Mouse (Mus musculus) forebrain, embryonic 14.5 days (tissue): ENCODE measurements around the gene Gm826. TPM values are rescaled to one million over a fixed set of nuclear protein-coding genes. Genes with fewer than 3 reads are reported as not detected.
A peak's percentile ranks its signal among the peaks of the same experiment; 100 is the strongest.

Source experiments
- ATAC-seq: fragments of 200-750 bp; cut with Nextera tagmentation; 2 replicates; pipeline ENCODE4 v1.8.0; 2017; ENCODE audit warnings: mild to moderate bottlenecking, moderate library complexity
- DNase-seq: peaks from one replicate; pipeline ENCODE4 v3.0.0-alpha.2; 2015; ENCODE audit warnings: low spot score
- H3K27ac ChIP-seq: fragments of 300-500 bp; sonication (generic); 2 replicates; pipeline ENCODE4 v1.5.1; 2014; ENCODE audit warnings: low read depth, mild to moderate bottlenecking, control low read depth, low read length, moderate library complexity
- H3K27me3 ChIP-seq: fragments of 300-500 bp; sonication (generic); replicated peaks from 2 replicates; pipeline ENCODE4 v1.6.1; 2014; ENCODE audit warnings: low read length, control low read depth, mixed read lengths; ENCODE audit not compliant: control insufficient read depth, insufficient read depth
- H3K36me3 ChIP-seq: fragments of 300-500 bp; sonication (generic); 2 replicates; pipeline ENCODE4 v1.6.1; 2014; ENCODE audit warnings: low read length, control low read depth; ENCODE audit not compliant: control insufficient read depth, insufficient read depth
- H3K4me1 ChIP-seq: fragments of 300-500 bp; sonication (generic); 2 replicates; pipeline ENCODE4 v1.6.1; 2014; ENCODE audit warnings: antibody characterized with exemption, low read length, control low read depth; ENCODE audit not compliant: control insufficient read depth, insufficient read depth
- H3K4me2 ChIP-seq: fragments of 300-500 bp; sonication (generic); 2 replicates; pipeline ENCODE4 v1.6.1; 2014; ENCODE audit warnings: mild to moderate bottlenecking, control low read depth, low read length
- H3K4me3 ChIP-seq: fragments of 300-500 bp; sonication (generic); 2 replicates; pipeline ENCODE4 v1.5.1; 2014; ENCODE audit warnings: low read depth, low read length, control low read depth
- H3K9ac ChIP-seq: fragments of 300-500 bp; sonication (generic); 2 replicates; pipeline ENCODE4 v1.6.1; 2014; ENCODE audit warnings: mild to moderate bottlenecking, low read length, control low read depth, moderate library complexity
- H3K9me3 ChIP-seq: fragments of 300-500 bp; sonication (generic); replicated peaks from 2 replicates; pipeline ENCODE4 v1.6.1; 2016; ENCODE audit warnings: low read length, control low read depth, mixed read lengths; ENCODE audit not compliant: control insufficient read depth
- WGBS: fragments of 180-500 bp; shearing (Covaris S2); extraction: QIAGEN DNeasy Blood & Tissue Kit; methylation state at CpG from one replicate; pipeline ENCODE4 v1.1.7; 2014; 5-methylcytosine and 5-hydroxymethylcytosine counted together
- polyA plus RNA-seq: library from polyadenylated mRNA; unstranded; fragments of >200 nt; fragmentation: Nextera tagmentation; extraction: Ambion mirVana; gene quantifications from 2 replicates; pipeline ENCODE4 v1.2.1, GENCODE M21; 2014

The Gm826 gene
- not detected in 2 replicates for polyA plus RNA-seq

DNA sequence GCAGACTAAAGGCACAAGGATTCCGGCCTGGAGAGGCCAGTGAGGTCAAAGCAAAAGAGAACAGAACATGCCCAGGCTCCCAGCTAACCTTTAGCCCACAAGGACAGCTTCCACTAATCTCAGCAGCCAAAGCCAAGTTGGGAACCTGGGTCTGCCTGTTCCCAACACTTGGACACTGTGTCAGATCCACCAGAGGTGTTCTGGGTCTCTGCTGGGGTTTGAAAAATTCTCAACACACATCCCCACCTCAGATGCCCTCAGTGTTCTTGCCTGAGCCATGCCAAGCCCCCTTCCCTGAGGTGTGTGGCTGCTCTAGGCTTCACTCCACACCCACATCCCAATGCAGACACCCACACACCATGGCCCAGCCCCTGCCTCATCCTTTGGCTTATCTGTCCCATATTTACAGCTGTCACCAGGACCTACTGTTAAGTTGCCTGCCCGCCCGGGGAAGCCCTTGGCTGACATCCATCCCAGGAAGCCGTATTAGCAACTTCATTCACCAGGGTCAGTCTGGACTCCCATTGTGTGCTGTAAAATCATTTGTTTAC lies at the start of gene Gm826:
TSS of gene Gm826 (minus strand) at position 52 of the 551 bp plus-strand sequence.
- DNase-seq (no peak), ATAC-seq (no peak)
- Histone ChIP-seq H3K27me3 (no peaks in the 10 kb centered on the region), H3K9ac (no peak within 1 kb of the TSS), H3K9me3 (no peaks in the 10 kb centered on the region), H3K36me3 (no peaks in the 10 kb centered on the region), H3K27ac (no peak within 1 kb of the TSS), H3K4me2 (no peak within 1 kb of the TSS), H3K4me1 (peaks cover 2% of the 10 kb centered on the region; the same call in 1 of the 2 replicates), H3K4me3 (no peak within 1 kb of the TSS)
- 38% methylated on average over 4 of the region's 4 CpGs for WGBS

DNA sequence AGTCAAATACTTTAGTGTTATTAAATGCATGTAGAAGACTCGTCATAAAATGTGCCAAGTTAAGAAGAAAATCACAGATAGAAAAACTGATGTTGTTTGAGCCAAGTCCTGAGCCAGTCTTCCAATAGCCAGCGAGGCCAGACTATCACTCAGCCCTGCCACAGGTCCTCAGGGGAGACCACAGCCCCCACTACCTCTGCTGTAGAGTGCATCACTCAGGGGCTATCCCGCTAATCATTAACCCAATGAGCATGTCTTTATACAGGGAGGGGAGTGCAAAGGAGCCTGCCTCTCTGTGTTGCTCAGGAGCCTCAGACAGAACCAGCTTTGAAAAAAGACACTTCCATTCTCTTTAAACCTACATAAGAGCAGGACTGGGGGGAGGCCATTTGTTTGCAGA lies 49.5 kb upstream of the Gm826 start:
- ATAC-seq (no peak), DNase-seq (no peak)
- 60% methylated on average over 3 of the region's 3 CpGs for whole genome bisulfite sequencing
- no peak overlapping the region for H3K4me2 ChIP-seq
- H3K27ac ChIP-seq: no peak overlapping the region
- H3K9me3 ChIP-seq: no peaks in the 10 kb centered on the region
- no peaks in the 10 kb centered on the region for H3K36me3 ChIP-seq
- no peaks in the 10 kb centered on the region for H3K27me3 ChIP-seq
- H3K4me1 ChIP-seq: peaks cover 3% of the 10 kb centered on the region; the same call in 1 of the 2 replicates
- H3K4me3 ChIP-seq: no peak overlapping the region
- H3K9ac ChIP-seq: no peak overlapping the region

DNA sequence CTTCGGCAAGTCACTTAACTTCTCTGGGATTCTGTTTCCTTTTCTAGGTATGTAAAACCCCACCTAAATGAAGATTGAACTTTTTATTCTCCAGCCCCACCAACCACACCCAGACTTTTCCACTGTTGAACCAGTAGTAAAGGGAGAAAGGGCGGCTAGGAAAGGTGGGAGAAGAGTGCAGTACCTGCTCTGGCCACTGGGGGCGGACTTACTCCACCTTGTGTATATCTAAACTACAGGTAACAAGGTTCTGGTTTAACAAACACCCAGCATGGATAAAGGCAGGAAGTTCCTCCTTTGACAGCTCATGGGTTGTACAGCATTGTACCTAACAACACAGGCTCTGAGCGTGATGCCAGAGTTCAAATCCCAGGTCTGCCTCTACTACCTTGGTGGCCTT lies 44.3 kb upstream of the Gm826 start:
- DNase-seq (no peak), ATAC-seq (no peak)
- Histone ChIP-seq H3K4me1 (no peaks in the 10 kb centered on the region), H3K4me3 (no peak overlapping the region), H3K9ac (no peak overlapping the region), H3K27me3 (peaks cover 5% of the 10 kb centered on the region), H3K4me2 (no peak overlapping the region), H3K27ac (no peak overlapping the region), H3K36me3 (no peaks in the 10 kb centered on the region), H3K9me3 (no peaks in the 10 kb centered on the region)
- WGBS: 42% methylated on average over 4 of the region's 4 CpGs

DNA sequence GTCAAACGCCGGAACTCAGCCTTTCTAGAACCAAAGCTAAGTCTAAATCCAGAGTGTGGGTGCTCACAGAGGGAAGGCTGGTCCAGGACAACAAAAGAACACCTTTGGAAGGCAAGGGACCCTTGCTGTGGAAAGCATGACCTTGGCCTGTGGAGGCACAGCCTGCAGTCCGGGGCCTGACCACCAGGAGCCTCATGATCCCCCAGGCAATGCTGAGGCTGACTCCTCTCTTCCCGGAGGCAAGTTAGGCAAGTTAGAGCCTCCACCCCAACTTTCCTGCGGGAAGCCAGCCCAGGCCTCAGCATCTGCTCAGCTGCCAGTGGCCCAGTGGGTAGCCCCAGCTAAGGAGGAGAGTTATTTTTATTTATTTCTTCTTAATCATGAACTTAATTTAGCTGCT lies 42.3 kb upstream of the Gm826 start:
- WGBS: 37% methylated on average over 5 of the region's 5 CpGs
- peaks cover 21% of the 10 kb centered on the region for H3K27me3 ChIP-seq
- H3K27ac ChIP-seq: no peak overlapping the region
- ATAC-seq (no peak), DNase-seq (no peak)
- H3K4me1 ChIP-seq: no peaks in the 10 kb centered on the region
- H3K9me3 ChIP-seq: no peaks in the 10 kb centered on the region
- H3K36me3 ChIP-seq: no peaks in the 10 kb centered on the region
- no peak overlapping the region for H3K4me2 ChIP-seq
- no peak overlapping the region for H3K4me3 ChIP-seq
- no peak overlapping the region for H3K9ac ChIP-seq

DNA sequence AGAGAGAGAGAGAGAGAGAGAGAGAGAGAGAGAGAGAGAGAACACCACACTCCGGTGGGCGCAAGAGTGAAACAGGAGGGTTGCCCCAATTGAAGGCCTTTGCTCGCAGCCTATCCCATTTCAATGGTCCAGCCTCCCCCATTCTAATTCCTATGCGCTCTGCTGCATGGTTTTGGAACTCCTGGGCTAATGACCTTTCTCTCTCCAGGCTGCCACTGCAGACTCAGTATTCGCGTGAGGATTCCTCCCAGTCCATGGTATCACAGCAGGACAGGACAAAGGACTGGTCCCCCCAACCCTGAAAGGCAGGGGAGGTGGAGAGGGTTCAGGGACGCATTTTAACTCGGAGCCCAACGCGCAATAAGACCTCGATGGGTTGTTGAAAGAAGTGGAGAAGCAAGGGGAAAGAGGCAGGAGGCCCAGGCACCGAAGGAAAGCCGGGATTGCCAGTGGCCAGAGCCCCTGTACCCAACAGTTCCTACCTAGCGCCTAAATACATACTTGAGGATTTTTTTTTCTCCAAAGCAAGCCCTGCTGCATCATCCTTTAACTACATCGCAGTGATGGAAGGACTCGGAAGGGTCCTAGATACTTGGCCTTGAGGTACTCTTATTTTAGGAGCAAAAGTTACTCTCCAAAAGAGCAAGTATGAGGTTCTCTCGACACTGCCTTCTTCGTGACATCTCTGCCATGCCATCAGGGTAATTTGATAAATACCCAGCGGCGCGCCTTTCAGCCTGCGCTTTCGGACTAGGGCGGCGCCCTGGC lies 35.9 kb upstream of the Gm826 start:
- Histone ChIP-seq H3K9me3 (no peaks in the 10 kb centered on the region), H3K27ac (no peak overlapping the region), H3K4me3 (0 out of 2 replicates have a peak overlapping the region, but pooled peaks have one; percentile 22), H3K27me3 (peaks cover 62% of the 10 kb centered on the region), H3K4me2 (no peak overlapping the region), H3K36me3 (no peaks in the 10 kb centered on the region), H3K4me1 (peaks cover 7% of the 10 kb centered on the region; the same call in 1 of the 2 replicates), H3K9ac (no peak overlapping the region; the same call in 1 of the 2 replicates)
- ATAC-seq: no peak
- WGBS: 1% methylated on average over 25 of the region's 25 CpGs
- no peak for DNase-seq

DNA sequence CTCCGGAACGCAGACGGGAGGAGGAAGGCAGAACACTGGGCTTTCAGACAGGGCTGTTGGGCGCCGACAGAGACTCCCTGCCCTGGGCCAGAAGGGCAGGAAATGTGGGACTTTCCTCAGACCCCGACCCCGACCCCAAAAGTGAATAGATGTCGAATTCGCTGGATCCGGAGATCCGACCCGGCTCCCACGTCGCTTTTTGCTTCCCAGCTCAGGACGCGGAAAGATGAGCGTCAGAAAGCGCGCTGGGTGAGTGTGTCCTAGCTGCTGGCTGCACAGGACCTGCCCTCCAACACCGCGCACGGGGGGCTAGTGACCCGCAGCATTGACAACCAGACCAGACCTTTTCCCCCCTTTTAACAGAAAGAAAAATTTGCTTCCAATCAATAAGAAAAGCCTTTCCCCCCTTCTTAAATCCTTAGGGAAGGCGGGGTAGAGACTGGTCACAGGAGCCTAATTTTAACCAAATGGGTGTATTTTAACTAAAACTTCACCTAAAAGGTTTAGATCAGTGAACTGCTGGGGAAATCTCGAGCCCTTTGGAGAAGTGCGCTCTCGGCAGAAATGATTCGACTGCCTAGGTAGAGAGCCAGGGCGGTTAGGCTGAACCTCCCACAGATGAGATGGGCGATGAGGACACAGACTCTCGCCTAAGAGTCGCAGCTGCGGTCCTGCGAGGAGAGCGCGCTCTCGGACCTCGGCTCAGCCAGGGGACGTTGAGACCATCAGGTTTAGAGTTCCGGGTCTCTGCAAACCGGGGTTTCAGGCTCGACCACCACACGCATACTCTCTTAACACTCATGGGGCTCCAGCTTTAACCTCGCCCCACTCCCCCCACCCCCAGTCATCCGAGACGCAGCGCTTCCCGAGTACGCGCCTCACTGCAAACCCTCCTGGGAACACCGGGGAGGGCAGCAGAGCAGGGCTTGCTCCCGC lies 34.7 kb upstream of the Gm826 start:
- Histone ChIP-seq H3K4me3 (peak overlapping the region; percentile 22), H3K4me2 (peak overlapping the region; percentile 94), H3K4me1 (peaks cover 7% of the 10 kb centered on the region; the same call in 1 of the 2 replicates), H3K36me3 (no peaks in the 10 kb centered on the region), H3K9ac (no peak overlapping the region; the same call in 1 of the 2 replicates), H3K27me3 (peaks cover 65% of the 10 kb centered on the region), H3K9me3 (no peaks in the 10 kb centered on the region), H3K27ac (no peak overlapping the region)
- no peak for DNase-seq
- under 1% methylated on average over 52 of the region's 52 CpGs for WGBS
- no peak for ATAC-seq

DNA sequence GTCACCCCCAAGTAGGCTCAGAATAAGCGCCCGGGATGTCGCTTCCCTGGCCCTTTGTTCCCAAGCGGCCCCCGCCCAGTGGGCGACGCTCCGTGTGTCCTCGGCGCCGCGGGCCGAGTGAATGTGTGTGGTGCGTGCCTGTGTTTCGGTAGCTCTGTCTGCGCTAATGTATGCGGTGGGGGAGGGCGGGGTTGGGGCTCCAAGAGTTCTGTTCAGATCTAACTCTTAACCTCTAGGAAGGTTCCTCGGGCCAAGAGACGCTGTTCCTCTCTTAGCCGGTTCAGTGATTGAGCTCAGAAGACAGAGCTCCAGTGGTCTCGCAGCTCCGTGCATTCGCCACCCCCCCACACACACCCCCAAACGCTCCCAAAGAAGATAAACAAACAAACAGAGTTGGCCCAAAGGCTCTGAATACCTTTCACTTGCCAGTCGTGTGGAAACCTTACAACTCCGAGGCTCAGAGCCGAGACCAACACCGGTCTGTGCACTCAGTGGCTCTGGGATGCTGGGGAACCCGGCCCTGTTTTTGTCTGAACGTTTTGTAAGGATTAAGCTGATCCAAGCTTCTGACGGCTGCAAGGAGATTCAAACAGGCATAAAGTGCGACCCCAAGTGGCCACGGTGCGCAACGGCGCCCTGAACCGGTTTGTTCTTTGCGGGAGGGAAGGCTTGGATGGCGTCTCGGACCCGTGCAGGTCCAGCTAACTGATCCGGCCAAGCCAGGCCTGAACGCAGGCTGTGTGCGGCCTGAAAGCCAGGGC lies 33.7 kb upstream of the Gm826 start:
- peak overlapping the region; percentile 94 for H3K27ac ChIP-seq
- peaks cover 73% of the 10 kb centered on the region for H3K27me3 ChIP-seq
- no peaks in the 10 kb centered on the region for H3K9me3 ChIP-seq
- WGBS: under 1% methylated on average over 45 of the region's 45 CpGs
- H3K4me2 ChIP-seq: peak overlapping the region; percentile 94
- H3K4me3 ChIP-seq: peak overlapping the region; percentile 59
- H3K9ac ChIP-seq: peak overlapping the region; percentile 81
- DNase-seq: peak; percentile 96
- peaks cover 7% of the 10 kb centered on the region; the same call in 1 of the 2 replicates for H3K4me1 ChIP-seq
- peak; percentile 72 for ATAC-seq
- H3K36me3 ChIP-seq: no peaks in the 10 kb centered on the region

DNA sequence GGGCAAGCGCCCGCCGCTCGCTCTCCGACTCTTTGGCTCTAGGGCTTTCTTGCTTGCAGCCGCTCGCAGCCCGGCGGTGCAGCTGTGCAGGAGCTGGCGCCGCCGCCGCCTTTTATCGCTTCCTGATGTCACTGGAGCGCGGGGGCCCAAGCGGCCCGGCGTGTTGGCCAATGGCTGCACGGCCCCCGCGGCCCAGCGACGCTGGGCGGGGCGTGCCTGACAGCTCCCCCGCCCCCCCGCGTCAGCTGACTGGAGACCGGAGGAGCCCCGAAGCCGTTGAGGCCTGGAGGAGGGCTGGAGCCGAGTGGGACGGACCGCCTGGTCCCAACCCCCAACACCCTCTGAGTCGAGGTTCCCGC lies 33.0 kb upstream of the Gm826 start, which contains the start of gene Mafb:
TSS of gene Mafb (minus strand) at position 86 of the 359 bp plus-strand sequence.
- H3K36me3 ChIP-seq: no peaks in the 10 kb centered on the region
- peak within 1 kb of the TSS; percentile 59 for H3K4me3 ChIP-seq
- DNase-seq (peak; percentile 97), ATAC-seq (peak; percentile 92)
- peak within 1 kb of the TSS; percentile 94 for H3K27ac ChIP-seq
- H3K9me3 ChIP-seq: no peaks in the 10 kb centered on the region
- peaks cover 73% of the 10 kb centered on the region for H3K27me3 ChIP-seq
- peak within 1 kb of the TSS; percentile 81 for H3K9ac ChIP-seq
- H3K4me2 ChIP-seq: peak within 1 kb of the TSS; percentile 94
- WGBS: 0% methylated on average over 36 of the region's 37 CpGs
- H3K4me1 ChIP-seq: peaks cover 7% of the 10 kb centered on the region; the same call in 1 of the 2 replicates
